Mouse (Mus musculus) heart, postnatal 0 days (tissue): ENCODE results near the gene Pom121l2.

Source experiments
- CTCF ChIP-seq: IDR thresholded peaks from 2 replicates; pipeline ENCODE4 v1.5.1; 2016; ENCODE audit warnings: antibody characterized with exemption, control low read depth, low read depth
- EP300 ChIP-seq: IDR thresholded peaks from 2 replicates; pipeline ENCODE4 v1.6.1; 2016; ENCODE audit warnings: antibody characterized with exemption, low read depth

GRCm38 (mm10) chr13:22022241-22022640 is 41.2 kb downstream of the Pom121l2 start:
- TF ChIP-seq CTCF (no peak), EP300 (no peak)
